Mouse (Mus musculus) 3134 (cell line): ENCODE results near the gene Slamf1.

Experiments used
- DNase-seq: peaks from one replicate; pipeline ENCODE4 v3.0.0-alpha.2; 2011; ENCODE audit warnings: low spot score; ENCODE audit not compliant: insufficient read length; ENCODE audit errors: extremely low read depth

Slamf1 gene

GRCm38 (mm10) chr1:171766898-171767297 lies at the start of gene Slamf1:
TSS of gene Slamf1 (plus strand) at chr1:171767127.
- no peak for DNase-seq

- DNase-seq, result no peak
Measured at GRCm38 (mm10) chr1:171731195-171731594, 35.7 kb upstream of the Slamf1 start.

- DNase-seq, result no peak
Measured at GRCm38 (mm10) chr1:171734898-171735297, 32.0 kb upstream of the Slamf1 start.

GRCm38 (mm10) chr1:171748127-171748969 lies 18.6 kb upstream of the Slamf1 start:
- no peak for DNase-seq

DNA sequence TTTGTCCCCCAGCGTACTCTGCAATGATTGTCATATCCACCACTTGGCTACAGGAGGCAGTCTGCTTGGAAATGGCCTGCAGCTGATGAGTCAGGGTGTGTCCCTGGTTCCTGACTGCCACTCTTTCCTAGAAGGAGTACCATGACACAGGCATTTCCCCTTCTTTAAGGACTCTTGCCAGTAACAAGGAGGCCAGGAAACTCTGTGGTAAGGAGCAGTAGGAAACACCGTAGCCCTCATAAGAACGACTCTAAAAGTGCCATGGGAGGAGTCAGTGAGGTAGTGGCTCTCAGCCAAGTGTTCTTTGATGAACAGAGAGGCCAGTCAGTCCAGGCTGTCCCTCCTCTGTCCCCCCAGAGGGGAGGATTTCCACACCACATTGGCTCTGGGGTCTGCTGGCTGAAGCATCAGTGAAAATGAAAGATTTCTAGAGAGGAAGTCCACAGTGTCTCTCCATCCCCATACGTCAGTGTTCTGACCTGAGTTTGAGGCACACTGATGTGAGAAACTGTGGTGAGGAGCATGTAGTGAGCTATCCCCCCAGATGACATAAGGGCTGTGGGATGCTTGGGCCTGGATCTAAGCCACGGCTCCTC lies 5.0 kb upstream of the Slamf1 start:
- DNase-seq, result no peak

- no peak for DNase-seq
Measured at GRCm38 (mm10) chr1:171770996-171771395, 4.1 kb downstream of the Slamf1 start.

GRCm38 (mm10) chr1:171772121-171772735 lies 5.3 kb downstream of the Slamf1 start:
- no peak for DNase-seq

DNA sequence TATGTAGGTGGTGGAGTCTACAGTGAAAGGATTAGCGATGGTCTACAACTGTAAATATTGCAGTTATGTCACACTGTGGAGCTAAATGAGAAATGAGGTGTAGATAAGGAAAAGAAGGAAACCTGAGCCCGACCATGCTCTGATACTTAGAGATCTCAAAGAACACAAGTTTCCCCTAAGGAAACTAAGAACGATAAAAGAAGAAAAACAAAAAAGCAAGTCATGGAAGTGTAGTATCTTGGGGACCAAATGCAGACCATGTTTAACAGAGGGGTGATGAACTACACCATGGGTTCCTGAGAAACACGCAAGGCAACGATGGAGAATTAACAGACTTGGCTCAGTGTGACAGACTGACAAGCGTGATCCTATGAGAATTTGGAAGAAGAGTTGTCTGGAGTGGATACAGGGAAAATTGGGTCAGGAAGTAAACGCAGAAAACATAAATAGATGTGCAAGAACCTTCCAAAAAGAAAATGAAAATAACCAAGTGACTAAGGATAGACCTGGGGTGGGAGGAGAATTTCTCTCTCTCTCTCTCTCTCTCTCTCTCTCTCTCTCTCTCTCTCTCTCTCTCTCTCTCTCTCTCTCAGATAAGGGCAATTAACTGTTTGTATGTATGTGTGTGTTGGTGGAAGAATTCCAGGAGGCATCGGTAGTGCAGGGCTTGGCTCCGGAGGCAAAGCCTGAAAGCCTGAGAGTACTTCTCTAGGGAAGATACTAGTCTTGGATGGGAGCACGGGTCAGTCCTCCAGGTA lies 6.5 kb downstream of the Slamf1 start:
- DNase-seq, result no peak

GRCm38 (mm10) chr1:171774266-171774665 lies 7.3 kb downstream of the Slamf1 start:
- DNase-seq, result no peak

DNA sequence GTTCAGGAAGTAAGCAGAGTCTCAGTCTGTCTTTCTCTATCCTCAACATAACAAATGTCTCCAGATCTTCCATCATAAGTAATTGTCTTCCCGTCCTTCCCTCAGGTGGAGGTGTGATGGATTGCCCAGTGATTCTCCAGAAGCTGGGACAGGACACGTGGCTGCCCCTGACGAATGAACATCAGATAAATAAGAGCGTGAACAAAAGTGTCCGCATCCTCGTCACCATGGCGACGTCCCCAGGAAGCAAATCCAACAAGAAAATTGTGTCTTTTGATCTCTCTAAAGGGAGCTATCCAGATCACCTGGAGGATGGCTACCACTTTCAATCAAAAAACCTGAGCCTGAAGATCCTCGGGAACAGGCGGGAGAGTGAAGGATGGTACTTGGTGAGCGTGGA lies 7.8 kb downstream of the Slamf1 start:
- DNase-seq, result no peak

DNA sequence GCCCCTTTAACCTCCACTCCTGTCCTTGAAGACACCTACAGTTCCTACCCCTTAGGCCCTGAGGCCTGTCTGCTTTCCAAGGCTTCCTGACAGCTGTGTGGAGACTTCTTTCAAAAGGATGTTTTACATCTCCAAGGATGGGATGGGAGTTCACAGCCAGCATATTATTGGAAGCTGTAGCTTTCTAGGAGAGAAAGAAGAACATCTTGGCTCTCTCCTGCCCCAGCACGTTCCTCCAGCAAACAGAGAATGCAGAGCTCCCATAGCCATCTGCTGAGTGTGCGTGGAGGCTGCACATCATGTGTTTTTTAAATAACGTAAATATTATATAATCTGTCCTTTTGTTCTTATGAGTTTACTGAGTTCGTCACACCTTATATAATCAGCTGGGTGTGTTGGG lies 8.9 kb downstream of the Slamf1 start:
- no peak for DNase-seq

DNA sequence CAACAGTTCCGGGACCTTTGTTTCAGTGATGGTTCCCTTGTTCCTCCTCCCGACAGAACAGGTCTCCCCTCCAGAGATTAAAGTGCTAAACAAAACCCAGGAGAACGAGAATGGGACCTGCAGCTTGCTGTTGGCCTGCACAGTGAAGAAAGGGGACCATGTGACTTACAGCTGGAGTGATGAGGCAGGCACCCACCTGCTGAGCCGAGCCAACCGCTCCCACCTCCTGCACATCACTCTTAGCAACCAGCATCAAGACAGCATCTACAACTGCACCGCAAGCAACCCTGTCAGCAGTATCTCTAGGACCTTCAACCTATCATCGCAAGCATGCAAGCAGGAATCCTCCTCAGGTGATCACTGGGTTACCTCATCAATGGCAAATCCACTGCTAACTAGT lies 10.1 kb downstream of the Slamf1 start:
- DNase-seq, result no peak

GRCm38 (mm10) chr1:171782287-171782915 lies 15.5 kb downstream of the Slamf1 start:
- DNase-seq, result no peak

DNA sequence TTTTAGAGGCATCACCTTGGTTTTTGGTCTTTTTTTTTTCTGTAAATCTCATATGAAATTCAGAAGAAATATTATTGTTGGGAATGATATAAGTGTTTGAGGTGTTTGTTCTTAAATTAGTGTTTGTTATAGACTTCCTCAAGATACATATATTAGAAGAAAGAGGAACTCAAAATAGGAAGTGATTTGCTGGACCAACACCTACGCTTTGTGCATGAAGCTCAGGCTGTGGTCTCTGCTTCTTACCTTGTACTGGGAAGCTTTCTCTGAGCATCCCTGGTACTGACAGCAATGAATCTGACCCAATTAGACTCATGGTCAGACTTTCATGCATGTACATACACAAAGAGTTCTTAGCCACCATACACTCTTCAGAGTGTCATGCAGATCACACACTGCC lies 18.9 kb downstream of the Slamf1 start:
- DNase-seq, result no peak

DNA sequence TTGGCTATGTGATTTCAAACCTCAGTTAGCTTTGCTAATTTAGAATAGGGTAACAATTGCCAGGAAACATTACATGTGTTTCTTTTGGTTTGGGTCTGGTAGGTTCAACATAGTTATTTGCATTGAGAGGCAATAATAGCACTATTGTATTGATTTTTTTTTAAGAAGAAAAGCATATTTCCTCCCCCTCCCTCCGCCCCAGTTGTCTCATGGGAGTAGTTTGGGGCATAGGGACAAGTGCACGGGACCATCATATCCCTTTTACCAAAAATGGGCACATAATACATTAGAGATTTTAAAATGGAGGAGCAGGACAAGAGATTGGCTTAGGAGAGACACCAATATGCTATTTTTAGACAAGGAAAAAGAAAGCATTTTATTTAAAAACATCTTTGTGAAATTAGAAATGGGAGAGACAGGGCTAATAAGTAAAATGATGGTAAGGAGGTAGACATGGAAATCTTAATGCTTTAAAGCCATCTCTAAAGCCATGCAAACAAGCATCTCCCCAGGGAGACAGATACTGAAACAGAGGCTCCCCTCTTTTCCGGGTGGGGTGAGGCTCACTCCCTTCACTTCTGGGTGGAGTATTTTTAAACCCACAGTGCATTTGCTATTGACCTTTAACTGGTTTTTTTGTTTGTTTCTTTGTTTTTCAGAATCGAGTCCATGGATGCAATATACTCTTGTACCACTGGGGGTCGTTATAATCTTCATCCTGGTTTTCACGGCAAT lies 20.5 kb downstream of the Slamf1 start:
- DNase-seq, result no peak

GRCm38 (mm10) chr1:171788461-171789283 lies 21.7 kb downstream of the Slamf1 start:
- DNase-seq, result no peak

DNA sequence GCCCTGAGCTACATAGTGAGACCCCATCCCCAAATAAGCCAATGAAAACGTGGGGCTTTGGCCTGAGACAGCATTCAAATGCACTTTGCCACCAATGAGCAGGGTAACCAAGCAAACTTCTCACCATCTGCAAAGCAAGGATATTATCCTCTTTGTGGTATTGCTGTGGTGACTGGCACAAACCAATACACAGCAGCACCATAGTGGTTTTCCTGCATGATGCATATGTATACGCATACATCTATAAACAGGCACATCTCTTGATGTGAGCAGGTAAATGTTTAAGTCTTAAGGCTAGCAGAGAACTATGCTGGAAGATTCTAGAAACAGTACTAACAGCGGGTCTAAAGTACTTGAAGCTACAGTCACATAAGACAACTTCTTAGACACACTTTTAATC lies 22.5 kb downstream of the Slamf1 start:
- no peak for DNase-seq

DNA sequence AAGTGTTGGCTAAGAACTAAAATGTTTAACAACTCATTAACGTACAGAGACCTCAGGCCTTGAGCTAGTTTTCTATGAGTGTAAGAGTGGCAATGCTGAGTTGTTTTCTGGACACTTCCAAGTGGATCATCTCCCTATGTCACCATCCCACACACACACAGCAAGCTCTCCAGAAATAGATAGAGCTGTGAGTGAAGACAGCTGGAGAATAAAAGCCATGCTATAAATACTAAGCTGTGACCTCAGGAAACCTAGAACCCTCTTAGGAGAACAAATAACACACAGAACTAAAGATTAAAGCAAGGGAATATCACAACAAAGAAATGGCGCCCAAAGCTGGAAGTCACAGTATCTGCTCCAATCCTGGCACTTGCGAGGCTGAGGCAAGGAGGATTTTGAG lies 24.6 kb downstream of the Slamf1 start:
- DNase-seq, result no peak

DNA sequence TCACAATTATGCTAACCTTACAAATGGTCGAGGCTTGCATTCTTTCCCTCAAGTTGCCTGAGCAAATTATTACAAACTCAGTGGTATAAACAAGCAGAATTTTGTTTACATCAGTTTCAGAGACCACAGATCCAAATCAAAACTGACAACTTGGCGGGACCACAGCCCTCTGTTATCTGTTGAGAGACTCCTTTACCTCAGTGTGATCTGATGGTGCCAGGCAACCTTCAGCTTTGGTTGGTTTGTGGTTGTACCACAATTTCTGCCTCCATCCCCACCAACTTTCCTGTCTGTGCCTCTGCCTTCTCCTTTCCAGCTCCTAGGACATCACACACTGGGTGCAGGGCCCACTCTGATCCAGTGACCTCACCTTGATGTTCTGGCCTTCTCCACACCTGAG lies 29.3 kb downstream of the Slamf1 start:
- DNase-seq, result no peak
